Comparison of ENCODE assay signal across 11 mouse cellular contexts in the genomic region with DNA sequence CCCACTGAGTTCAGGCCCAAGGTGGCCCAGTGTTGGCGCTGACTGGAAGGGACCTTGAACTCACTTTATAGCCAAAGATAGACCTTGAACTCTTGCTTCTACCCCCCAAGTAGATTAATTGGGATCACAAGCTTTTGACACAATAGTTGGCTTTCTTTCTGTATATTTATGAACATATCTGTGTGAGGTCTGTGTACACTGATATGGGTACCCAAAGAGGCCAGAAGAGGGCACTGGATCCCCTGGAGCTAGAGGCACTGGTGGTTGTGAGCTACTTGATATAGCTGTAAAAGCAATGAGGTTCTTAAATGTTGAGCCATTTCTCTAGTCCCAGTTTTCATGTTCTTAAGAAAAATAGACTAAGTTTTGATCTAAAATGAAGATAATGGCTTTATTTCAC. TPM values are rescaled to one million over a fixed set of nuclear protein-coding genes. Genes with fewer than 3 reads are reported as not detected.
DNase-seq lines count a peak whose midpoint lies in the region; ATAC-seq and TF ChIP-seq lines count a peak whose summit lies in the region.
"Had no signal": no experiment of that assay in that cellular context is flagged by ENCODE, and none has a peak within 500 bp of the region (broad histone marks: within the 10 kb centered on the region; RNA-seq: fewer than 3 reads in every experiment).

No protein-coding gene starts in this region.

- in situ Hi-C loops in Patski (cut with MboI; ENCODE audit: low pct_unique_long_range_greater_than_20kb), result loop anchor here (25.0 kb wide), 1 partner anchor 1259 kb away; no protein-coding TSS in a partner anchor

- WGBS in heart, embryonic 12.5 days, result 97% methylated on average over 1 of the region's 1 CpGs

- H3K4me3 ChIP-seq in gastrocnemius, adult 2 months, result no peak overlapping the region
- no peak overlapping the region for H3K4me3 ChIP-seq in heart, embryonic 12.5 days
- H3K4me3 ChIP-seq: erythroblast, embryonic 14.5 days; limb, embryonic 13.5 days had no signal

- H3K27me3 ChIP-seq in Patski, result no peaks in the 10 kb centered on the region
- H3K27me3 ChIP-seq in heart, embryonic 12.5 days (replicated peaks), result no peaks in the 10 kb centered on the region
- H3K27me3 ChIP-seq: limb, embryonic 13.5 days had no signal

- H3K27ac ChIP-seq in gastrocnemius, adult 2 months, result no peak overlapping the region
- H3K27ac ChIP-seq in heart, embryonic 12.5 days (ENCODE audit: poor library complexity, severe bottlenecking), result no peak overlapping the region
- H3K27ac ChIP-seq: limb, embryonic 13.5 days had no signal

- peaks cover 62% of the 10 kb centered on the region for H3K36me3 ChIP-seq in heart, embryonic 12.5 days

- CTCF ChIA-PET in Patski (lab: Charles Lee), result interaction anchor here (1.3 to 5.8 kb wide), 8 partner anchors 8 to 48 kb away, joined by 3 to 23 read pairs (median 6); no protein-coding TSS in a partner anchor

- no peaks in the 10 kb centered on the region for H3K4me1 ChIP-seq in heart, embryonic 12.5 days (replicated peaks)
- H3K4me1 ChIP-seq: limb, embryonic 13.5 days had no signal

- intact Hi-C loops in gastrocnemius, adult 2 months (cut with DNase I), result no loop called here

- peak; percentile 44 for TF ChIP-seq CTCF in gastrocnemius, adult 2 months (IDR thresholded peaks at IDR 0.05)
- TF ChIP-seq CTCF in Patski (IDR thresholded peaks at IDR 0.05), result peak; percentile 61

- POLR2A ChIA-PET in Patski (lab: Charles Lee), result no interaction called here

- H3K4me2 ChIP-seq in heart, embryonic 12.5 days, result no peak overlapping the region
- H3K4me2 ChIP-seq: limb, embryonic 13.5 days had no signal

- H3K9ac ChIP-seq in heart, embryonic 12.5 days, result no peak overlapping the region
- H3K9ac ChIP-seq: limb, embryonic 13.5 days had no signal

- no peak for DNase-seq in gastrocnemius, adult 2 months
- no peak for DNase-seq in gastrocnemius, postnatal 4 days (ENCODE audit: low spot score in 2 of 2)
- peak; percentile 53 for DNase-seq in 3T3-L1 (ENCODE audit: low read depth, low spot score)
- DNase-seq in Patski (ENCODE audit: low read depth, low spot score), result no peak
- peak; percentile 12 to 37 for DNase-seq in kidney, postnatal 4 days
- no peak for DNase-seq in cerebellum, postnatal 14 days
- no peak for DNase-seq in T-cell, adult 2 months (ENCODE audit: low spot score)
- DNase-seq: heart, postnatal 4 days had no signal

- no peaks in the 10 kb centered on the region for H3K9me3 ChIP-seq in heart, embryonic 12.5 days (replicated peaks)
- H3K9me3 ChIP-seq: limb, embryonic 13.5 days had no signal

- no peak for ATAC-seq in Patski
- no peak for ATAC-seq in heart, embryonic 12.5 days (ENCODE audit: insufficient number of reproducible peaks, low FRiP score)

RNA-seq across cellular contexts. Expression of a gene that starts 23.8 kb away (rescaled TPM):
- 100 to 1,000 TPM; 216 to 304 TPM for total RNA-seq in gastrocnemius, adult 2 months (2021)
- 100 to 1,000 TPM in 1 of 2 experiments, 10 to 100 TPM in 1; 84.5 to 115 TPM for total RNA-seq in gastrocnemius, postnatal 4 days (2021)
- polyA plus RNA-seq in Patski (2021), result 155 TPM
- polyA plus RNA-seq in heart, embryonic 12.5 days (2016; fragmentation: Nextera tagmentation; extraction: Ambion mirVana), result 71.3 and 85.5 TPM in 2 replicates

RNA-seq across cellular contexts. Expression of a gene that starts 43.0 kb away (rescaled TPM):
- total RNA-seq in gastrocnemius, adult 2 months (2021), result 10 to 100 TPM; 31.8 to 33.1 TPM
- total RNA-seq in gastrocnemius, postnatal 4 days (2021), result 10 to 100 TPM; 28.9 to 38.0 TPM
- polyA plus RNA-seq in Patski (2021), result 69.7 TPM
- polyA plus RNA-seq in heart, embryonic 12.5 days (2016; fragmentation: Nextera tagmentation; extraction: Ambion mirVana), result 27.2 and 34.1 TPM in 2 replicates

Comparison
In these comparisons a context has a peak if more than half of its experiments do, and no peak if none do; other contexts are left out.
1. DNase-seq: peak in 3T3-L1 (single experiment) and kidney, postnatal 4 days (2 of 2); none in gastrocnemius, adult 2 months (single experiment), gastrocnemius, postnatal 4 days (0 of 2), Patski (single experiment), cerebellum, postnatal 14 days (0 of 2) and T-cell, adult 2 months (single experiment).